Mouse (Mus musculus): ENCODE results near the gene Gpr137. TPM values are rescaled to one million over a fixed set of nuclear protein-coding genes. Genes with fewer than 3 reads are reported as not detected.

Gpr137 gene
- polyA plus RNA-seq, 1 experiment: 127 TPM

DNA sequence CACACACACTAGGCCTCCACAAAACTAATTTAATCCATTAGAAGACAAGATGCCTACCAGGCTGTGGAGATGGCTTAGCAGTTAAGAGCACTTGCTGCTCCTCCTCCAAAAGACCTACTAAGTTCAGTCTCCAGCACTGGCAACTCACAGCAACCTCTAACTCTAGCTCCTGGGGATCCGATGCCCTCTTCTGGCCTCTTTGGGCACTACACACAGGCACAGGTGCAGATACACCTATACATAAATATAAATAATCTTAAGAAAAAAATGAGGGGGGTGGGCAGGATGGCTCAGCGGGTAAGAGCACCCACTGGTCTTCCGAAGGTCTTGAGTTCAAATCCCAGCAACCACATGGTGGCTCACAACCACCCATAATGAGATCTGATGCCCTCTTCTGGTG lies 6.0 kb downstream of the Gpr137 start:
- no peak overlapping the region for H3K27ac ChIP-seq (ENCODE audit: insufficient read depth, low read length)
- TF ChIP-seq POLR2A (IDR thresholded peaks at IDR 0.05; ENCODE audit: borderline replicate concordance, insufficient read depth, low read length) (no peak), CTCF (IDR thresholded peaks at IDR 0.05; ENCODE audit: borderline replicate concordance, insufficient read depth, low read depth, low read length) (no peak)
- WGBS: 28% methylated on average over 3 of the region's 3 CpGs
- DNase-seq: peak in 1 of 2 experiments; percentile 46
- H3K4me1 ChIP-seq (ENCODE audit: control insufficient read depth, insufficient read depth, low read length): peaks cover 34% of the 10 kb centered on the region
- H3K4me3 ChIP-seq (replicated peaks; ENCODE audit: insufficient read depth, low read depth, low read length): no peak overlapping the region
- no peaks in the 10 kb centered on the region for H3K27me3 ChIP-seq (ENCODE audit: control insufficient read depth, insufficient read depth, low read length)

DNA sequence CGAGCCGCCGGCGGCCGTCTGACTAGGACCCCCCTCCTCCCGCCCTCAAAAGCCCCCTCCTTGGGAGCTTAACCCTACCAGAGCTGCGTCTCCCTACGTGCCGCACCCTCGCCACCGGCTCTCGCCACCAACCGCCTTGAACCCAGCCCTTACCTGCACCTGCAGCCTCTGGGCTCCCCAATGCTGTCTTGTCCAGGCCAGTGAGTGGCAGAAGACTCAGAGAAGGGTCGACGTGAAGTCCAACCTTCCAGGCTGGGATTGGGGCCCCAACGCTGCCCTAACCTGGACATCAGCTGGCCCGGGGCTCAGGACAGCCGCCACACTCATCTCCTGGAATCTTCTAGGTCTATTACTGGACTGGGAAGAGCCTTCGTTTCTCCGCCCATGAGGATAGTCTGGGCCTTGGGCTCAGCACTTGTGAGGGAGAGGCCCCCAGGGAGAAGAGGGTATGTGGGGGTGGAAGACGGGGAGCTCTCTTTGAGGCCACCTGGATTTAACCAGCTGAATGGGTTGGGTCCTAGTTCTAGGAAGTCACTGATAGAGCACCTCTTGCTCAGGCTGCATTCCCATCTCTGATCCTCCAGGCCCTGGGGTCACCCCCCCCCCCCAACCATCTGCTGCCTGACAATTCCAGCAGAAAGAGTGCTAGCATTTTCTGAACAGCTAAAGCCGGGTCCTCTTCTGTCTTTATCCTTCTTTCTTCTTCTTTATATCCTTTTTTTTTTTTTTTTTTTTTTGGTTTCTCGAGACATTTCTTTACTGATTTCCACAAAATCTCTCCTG lies 7.9 kb downstream of the Gpr137 start, which contains the start of gene Kcnk4:
Kcnk4 (minus strand) TSS at position 321 of the 783 bp plus-strand sequence.
- TF ChIP-seq POLR2A (IDR thresholded peaks at IDR 0.05; ENCODE audit: borderline replicate concordance, insufficient read depth, low read length) (no peak), CTCF (IDR thresholded peaks at IDR 0.05; ENCODE audit: borderline replicate concordance, insufficient read depth, low read depth, low read length) (no peak)
- Histone ChIP-seq H3K4me3 (replicated peaks; ENCODE audit: insufficient read depth, low read depth, low read length) (peak within 1 kb of the TSS; percentile 53), H3K27ac (ENCODE audit: insufficient read depth, low read length) (no peak within 1 kb of the TSS), H3K4me1 (ENCODE audit: control insufficient read depth, insufficient read depth, low read length) (peaks cover 22% of the 10 kb centered on the region), H3K27me3 (ENCODE audit: control insufficient read depth, insufficient read depth, low read length) (no peaks in the 10 kb centered on the region)
- 21% methylated on average over 23 of the region's 23 CpGs for WGBS
- peak in 1 of 2 experiments; percentile 57 for DNase-seq

- Histone ChIP-seq H3K27ac (ENCODE audit: insufficient read depth, low read length) (no peak overlapping the region), H3K27me3 (ENCODE audit: control insufficient read depth, insufficient read depth, low read length) (no peaks in the 10 kb centered on the region)
- 4% methylated on average over 58 of the region's 58 CpGs for WGBS
Measured at GRCm38 (mm10) chr19:6933436-6934194, 8.7 kb downstream of the Gpr137 start.

DNA sequence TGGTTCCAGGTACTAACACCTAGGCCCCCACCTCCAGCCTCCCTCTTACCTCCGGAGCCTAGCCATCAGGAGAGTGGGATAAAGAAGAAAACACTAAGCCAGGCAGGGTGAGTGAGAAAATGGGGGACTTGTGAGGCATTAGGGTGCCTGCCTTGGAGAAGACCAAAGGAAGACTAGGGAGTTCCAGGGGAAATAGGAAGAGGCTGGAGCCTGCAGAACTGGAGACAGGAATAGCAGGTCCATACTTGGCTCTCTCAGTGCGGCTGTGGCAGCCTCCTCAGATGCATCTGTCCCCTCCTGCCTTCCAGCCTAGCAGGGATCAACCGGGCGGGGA lies 9.2 kb downstream of the Gpr137 start:
- 53% methylated on average over 4 of the region's 4 CpGs for WGBS
- peak in 1 of 2 experiments; percentile 49 for DNase-seq
- no peak for TF ChIP-seq CTCF (IDR thresholded peaks at IDR 0.05; ENCODE audit: borderline replicate concordance, insufficient read depth, low read depth, low read length)
- TF ChIP-seq POLR2A (IDR thresholded peaks at IDR 0.05; ENCODE audit: borderline replicate concordance, insufficient read depth, low read length): no peak
- Histone ChIP-seq H3K27me3 (ENCODE audit: control insufficient read depth, insufficient read depth, low read length) (no peaks in the 10 kb centered on the region), H3K4me3 (replicated peaks; ENCODE audit: insufficient read depth, low read depth, low read length) (no peak overlapping the region), H3K4me1 (ENCODE audit: control insufficient read depth, insufficient read depth, low read length) (peaks cover 11% of the 10 kb centered on the region), H3K27ac (ENCODE audit: insufficient read depth, low read length) (no peak overlapping the region)

More at GRCm38 (mm10) chr19:6933436-6934194, 8.7 kb downstream of the Gpr137 start:
- DNase-seq: peak; percentile 70 to 73
- TF ChIP-seq CTCF (IDR thresholded peaks at IDR 0.05; ENCODE audit: borderline replicate concordance, insufficient read depth, low read depth, low read length): no peak
- TF ChIP-seq POLR2A (IDR thresholded peaks at IDR 0.05; ENCODE audit: borderline replicate concordance, insufficient read depth, low read length): peak; percentile 51; the same call in 1 of the 2 replicates
- peaks cover 16% of the 10 kb centered on the region for H3K4me1 ChIP-seq (ENCODE audit: control insufficient read depth, insufficient read depth, low read length)
- H3K4me3 ChIP-seq (replicated peaks; ENCODE audit: insufficient read depth, low read depth, low read length): peak overlapping the region; percentile 53

DNA sequence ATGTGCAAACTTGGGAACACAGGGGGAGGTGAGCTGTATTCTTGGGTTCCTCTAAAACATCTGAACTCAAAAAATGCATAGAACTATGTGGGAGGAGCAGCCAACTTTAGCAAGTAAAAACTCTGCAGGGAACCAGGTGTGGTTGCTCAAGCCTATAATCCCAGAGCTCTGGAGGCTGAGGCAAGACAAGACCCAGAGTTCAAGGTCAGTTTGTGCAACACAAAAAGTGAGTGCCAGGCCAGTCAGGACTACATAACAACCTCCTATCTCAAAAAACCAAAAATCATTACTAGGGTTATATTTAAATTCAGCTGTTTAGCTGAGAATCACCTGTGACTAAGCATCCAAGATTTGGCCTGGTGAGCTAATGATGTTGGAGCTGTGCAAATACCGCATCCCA lies 10.3 kb downstream of the Gpr137 start:
- H3K27ac ChIP-seq (ENCODE audit: insufficient read depth, low read length): no peak overlapping the region
- H3K4me3 ChIP-seq (replicated peaks; ENCODE audit: insufficient read depth, low read depth, low read length): no peak overlapping the region
- peaks cover 5% of the 10 kb centered on the region for H3K4me1 ChIP-seq (ENCODE audit: control insufficient read depth, insufficient read depth, low read length)
- no peaks in the 10 kb centered on the region; the same call in 1 of the 2 replicates for H3K27me3 ChIP-seq (ENCODE audit: control insufficient read depth, insufficient read depth, low read length)
- TF ChIP-seq POLR2A (IDR thresholded peaks at IDR 0.05; ENCODE audit: borderline replicate concordance, insufficient read depth, low read length): no peak
- TF ChIP-seq CTCF (IDR thresholded peaks at IDR 0.05; ENCODE audit: borderline replicate concordance, insufficient read depth, low read depth, low read length): no peak
- WGBS: 88% methylated on average over 1 of the region's 1 CpGs
- no peak for DNase-seq

- H3K4me1 ChIP-seq (ENCODE audit: control insufficient read depth, insufficient read depth, low read length): peaks cover 5% of the 10 kb centered on the region
- H3K4me3 ChIP-seq (replicated peaks; ENCODE audit: insufficient read depth, low read depth, low read length): no peak overlapping the region
- DNase-seq: peak in 1 of 2 experiments; percentile 42
- WGBS: 27% methylated on average over 2 of the region's 2 CpGs
- H3K27me3 ChIP-seq (ENCODE audit: control insufficient read depth, insufficient read depth, low read length): no peaks in the 10 kb centered on the region; the same call in 1 of the 2 replicates
- H3K27ac ChIP-seq (ENCODE audit: insufficient read depth, low read length): no peak overlapping the region
- no peak for TF ChIP-seq POLR2A (IDR thresholded peaks at IDR 0.05; ENCODE audit: borderline replicate concordance, insufficient read depth, low read length)
- TF ChIP-seq CTCF (IDR thresholded peaks at IDR 0.05; ENCODE audit: borderline replicate concordance, insufficient read depth, low read depth, low read length): no peak
Measured at GRCm38 (mm10) chr19:6931002-6931401, 11.3 kb downstream of the Gpr137 start.

DNA sequence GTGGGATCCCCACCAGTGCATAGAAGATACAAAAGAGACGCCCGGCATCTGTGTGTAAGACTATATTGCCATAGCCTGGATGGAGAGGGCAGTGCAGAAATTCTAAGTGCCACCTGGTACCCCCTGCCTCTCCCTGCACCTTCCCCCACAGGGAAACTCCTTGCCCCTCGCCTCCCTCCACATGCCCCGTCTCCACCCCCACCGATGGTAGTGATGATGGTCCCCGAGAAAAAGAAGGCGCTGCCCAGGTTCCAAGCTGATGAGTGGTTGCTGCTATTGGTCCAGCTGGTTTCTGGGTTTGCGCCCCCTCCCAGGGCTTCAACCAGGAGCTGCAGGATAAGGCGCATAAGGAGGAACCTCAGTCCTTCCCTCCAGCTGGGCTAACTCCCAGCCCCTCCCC lies 14.2 kb downstream of the Gpr137 start:
- H3K27ac ChIP-seq (ENCODE audit: insufficient read depth, low read length): no peak overlapping the region
- TF ChIP-seq CTCF (IDR thresholded peaks at IDR 0.05; ENCODE audit: borderline replicate concordance, insufficient read depth, low read depth, low read length): no peak
- no peak for TF ChIP-seq POLR2A (IDR thresholded peaks at IDR 0.05; ENCODE audit: borderline replicate concordance, insufficient read depth, low read length)
- H3K27me3 ChIP-seq (ENCODE audit: control insufficient read depth, insufficient read depth, low read length): no peaks in the 10 kb centered on the region; the same call in 1 of the 2 replicates
- H3K4me3 ChIP-seq (replicated peaks; ENCODE audit: insufficient read depth, low read depth, low read length): no peak overlapping the region
- no peaks in the 10 kb centered on the region; the same call in 1 of the 2 replicates for H3K4me1 ChIP-seq (ENCODE audit: control insufficient read depth, insufficient read depth, low read length)
- DNase-seq: no peak
- WGBS: 19% methylated on average over 9 of the region's 9 CpGs

All from cerebellum, adult 2 months (tissue).